Mouse (Mus musculus) ES-E14 (cell line): ENCODE measurements around the gene H2-Ke6. TPM values are rescaled to one million over a fixed set of nuclear protein-coding genes. Genes with fewer than 3 reads are reported as not detected.
"Not testable (repeated sequence)": the region's sequence is repeated elsewhere in the genome, so short reads cannot be mapped to it uniquely, and the experiment has no call there.

ENCODE experiments used
- DNase-seq: peaks from one replicate; pipeline ENCODE4 v3.0.0-alpha.2; 2013; ENCODE audit warnings: low read depth, low spot score
- H3K27ac ChIP-seq: 2 replicates; pipeline ENCODE4 v1.5.1; 2012; ENCODE audit warnings: low read depth, mild to moderate bottlenecking, low read length, moderate library complexity, mixed read lengths; ENCODE audit not compliant: poor library complexity, insufficient read depth, severe bottlenecking
- H3K36me3 ChIP-seq: 2 replicates; pipeline ENCODE4 v1.6.1; 2012; ENCODE audit warnings: mild to moderate bottlenecking, low read length, moderate library complexity, mixed read lengths; ENCODE audit not compliant: control insufficient read depth, poor library complexity, insufficient read depth, severe bottlenecking
- H3K4me1 ChIP-seq, 2 experiments: fragments of 150-350 bp in 1 of 2; sonication (generic) in 1 of 2; 2 replicates each; pipeline ENCODE4 v1.6.1; 2012; ENCODE audit warnings: low read length in 2 of 2, mild to moderate bottlenecking in 1 of 2, mixed read lengths in 1 of 2; ENCODE audit not compliant: control insufficient read depth in 2 of 2, insufficient read depth in 2 of 2, poor library complexity in 1 of 2
- H3K4me3 ChIP-seq, 2 experiments: fragments of 150-350 bp in 1 of 2; sonication (generic) in 1 of 2; 2 replicates each; pipeline ENCODE4 v1.5.1; 2012; ENCODE audit warnings: low read length in 2 of 2, low read depth in 1 of 2, mild to moderate bottlenecking in 1 of 2, mixed read lengths in 1 of 2; ENCODE audit not compliant: insufficient read depth in 1 of 2, poor library complexity in 1 of 2, severe bottlenecking in 1 of 2
- H3K9ac ChIP-seq: 2 replicates; pipeline ENCODE4 v1.6.1; 2012; ENCODE audit warnings: low read depth, mild to moderate bottlenecking, low read length, mixed read lengths; ENCODE audit not compliant: poor library complexity, insufficient read depth, severe bottlenecking
- H3K9me3 ChIP-seq: fragments of 150-350 bp; sonication (generic); 2 replicates; pipeline ENCODE4 v1.6.1; 2012; ENCODE audit warnings: low read depth, mild to moderate bottlenecking, low read length; ENCODE audit not compliant: control insufficient read depth, insufficient read depth
- CHD2 ChIP-seq: IDR thresholded peaks from 2 replicates; pipeline ENCODE4 v1.6.1; 2014; ENCODE audit warnings: mild to moderate bottlenecking, low read depth, low read length, inconsistent platforms
- HCFC1 ChIP-seq: IDR thresholded peaks from 2 replicates; pipeline ENCODE4 v1.6.1; 2012; ENCODE audit warnings: low read length, inconsistent platforms, borderline replicate concordance; ENCODE audit not compliant: insufficient read depth
- MAFK ChIP-seq: IDR thresholded peaks from 2 replicates; pipeline ENCODE4 v1.6.1; 2014; ENCODE audit warnings: mild to moderate bottlenecking, low read depth, low read length, inconsistent platforms; ENCODE audit not compliant: insufficient read depth
- ZC3H11A ChIP-seq: IDR thresholded peaks from 2 replicates; pipeline ENCODE4 v1.6.1; 2012; ENCODE audit warnings: low read depth, mild to moderate bottlenecking, inconsistent platforms, low read length, borderline replicate concordance
- ZNF384 ChIP-seq: IDR thresholded peaks from 2 replicates; pipeline ENCODE4 v1.6.1; 2012; ENCODE audit warnings: low read depth, low read length, inconsistent platforms
- in situ Hi-C, 2 experiments: fragments of 600-800 bp; cut with MboI; formaldehyde crosslinking; loops; one replicate each; pipeline ENCODE4 v1.15.1; 2025; ENCODE audit warnings: low sequenced_read_pairs in 2 of 2, inconsistent platforms in 1 of 2; ENCODE audit not compliant: unreplicated experiment in 2 of 2
- total RNA-seq: library from RNA; depleted of rRNA; stranded (reverse); fragments of 300-350 nt; gene quantifications from 2 replicates; pipeline ENCODE4 v1.2.3, GENCODE M21; 2012

Gene H2-Ke6
- total RNA-seq, 1 experiment, result 15.5 TPM

DNA sequence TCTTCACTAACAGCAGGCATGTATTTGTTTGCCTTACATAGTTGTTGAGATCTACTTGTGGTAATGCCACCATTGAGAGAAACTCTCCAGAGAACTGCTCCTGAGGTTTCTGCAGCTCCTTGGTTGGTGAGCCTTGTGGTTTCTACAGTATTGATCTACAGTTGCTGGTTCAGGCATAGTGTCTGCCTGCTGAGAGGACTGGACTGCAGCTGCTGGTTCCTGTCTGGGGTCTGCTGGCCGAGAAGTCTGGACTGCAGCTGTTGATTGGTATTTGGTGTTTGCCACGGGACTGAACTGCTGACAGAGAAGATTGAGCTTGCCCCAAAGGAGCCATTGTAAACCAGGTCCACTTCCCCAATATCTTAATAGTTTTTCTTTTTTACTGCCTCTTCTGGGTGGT lies 21.3 kb downstream of the H2-Ke6 start:
- DNase-seq, result no peak
- in situ Hi-C loops, result no loop called here
- TF ChIP-seq ZC3H11A, result no peak
- no peak for TF ChIP-seq CHD2
- no peak for TF ChIP-seq MAFK
- no peak for TF ChIP-seq ZNF384
- TF ChIP-seq HCFC1, result no peak
- Histone ChIP-seq H3K36me3 (no peaks in the 10 kb centered on the region), H3K27ac (no peak overlapping the region), H3K4me3 (no peak overlapping the region), H3K4me1 (no peaks in the 10 kb centered on the region), H3K9ac (no peak overlapping the region), H3K9me3 (no peaks in the 10 kb centered on the region)

DNA sequence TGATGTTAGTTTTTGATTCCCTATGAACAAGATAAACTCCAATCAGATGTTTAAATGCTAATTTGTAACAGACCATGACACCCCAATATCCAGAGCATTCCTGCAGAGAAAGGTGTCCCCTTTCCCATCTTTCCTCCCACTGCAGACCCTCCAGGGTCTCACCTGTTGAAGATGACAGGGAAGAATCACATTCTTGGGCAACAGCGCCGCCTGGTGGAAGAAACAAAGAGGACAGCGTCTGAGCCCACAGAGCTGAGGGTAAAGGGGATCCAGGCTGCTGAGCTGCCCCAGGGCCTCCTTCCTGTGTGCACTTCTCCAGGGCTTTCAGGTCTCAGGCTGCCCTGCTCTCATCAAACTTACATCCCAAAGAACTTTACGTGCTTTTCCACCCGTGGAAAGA lies 24.4 kb downstream of the H2-Ke6 start:
- H3K4me3 ChIP-seq, result peak overlapping the region in 1 of 2 experiments; percentile 15; a peak in 1 of 4 replicates
- in situ Hi-C loops, result no loop called here
- H3K27ac ChIP-seq, result no peak overlapping the region
- no peaks in the 10 kb centered on the region for H3K36me3 ChIP-seq
- no peak for TF ChIP-seq ZNF384
- TF ChIP-seq ZC3H11A, result no peak
- TF ChIP-seq HCFC1, result no peak
- no peak for TF ChIP-seq MAFK
- no peak for TF ChIP-seq CHD2
- peak; percentile 47 for DNase-seq
- no peak overlapping the region for H3K9ac ChIP-seq
- no peaks in the 10 kb centered on the region for H3K9me3 ChIP-seq
- no peaks in the 10 kb centered on the region for H3K4me1 ChIP-seq

DNA sequence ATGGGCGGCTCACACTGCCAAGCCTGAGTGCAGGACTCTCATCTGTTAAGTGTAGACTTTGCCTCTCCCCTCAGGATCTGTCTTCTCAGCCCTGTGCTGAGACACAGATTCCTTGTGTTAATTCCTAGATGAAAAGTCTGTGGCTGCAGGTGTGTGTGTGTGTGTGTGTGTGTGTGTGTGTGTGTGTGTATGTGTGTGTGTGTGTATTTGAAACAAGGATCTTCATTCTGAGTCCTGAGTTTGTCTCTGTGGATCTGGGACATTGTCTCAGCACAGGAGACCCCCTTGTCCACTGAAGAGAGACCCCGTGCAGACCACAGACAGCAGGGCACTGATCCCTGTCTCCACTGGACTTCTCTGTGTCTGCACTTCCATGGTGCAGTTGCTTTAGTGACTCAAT lies 27.1 kb downstream of the H2-Ke6 start:
- in situ Hi-C loops, H3K4me1 ChIP-seq, H3K9me3 ChIP-seq, H3K9ac ChIP-seq, H3K27ac ChIP-seq, DNase-seq, H3K36me3 ChIP-seq, H3K4me3 ChIP-seq: not testable (repeated sequence)

DNA sequence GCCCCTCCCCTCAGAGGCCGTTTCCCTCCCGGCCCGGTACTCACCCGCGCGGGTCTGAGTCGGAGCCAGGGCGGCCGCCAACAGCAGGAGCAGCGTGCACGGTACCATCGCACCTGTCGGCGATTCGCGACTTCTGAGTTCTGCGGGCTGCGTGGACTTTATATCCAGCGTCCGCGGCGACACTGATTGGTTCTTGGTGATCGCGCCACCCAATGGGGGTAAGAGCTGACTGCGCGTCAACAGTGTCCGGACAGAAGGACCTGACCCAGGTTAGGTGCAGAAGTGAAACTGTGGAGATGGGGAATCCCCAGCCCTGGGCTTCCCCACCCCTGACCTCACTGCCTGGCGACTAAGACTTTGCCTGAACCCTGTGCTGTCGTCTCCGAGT lies 27.7 kb downstream of the H2-Ke6 start, which contains the start of gene H2-K1:
Gene H2-K1 (minus strand): TSS at position 198 of the 388 bp plus-strand sequence.
- Histone ChIP-seq H3K27ac (no peak within 1 kb of the TSS), H3K4me3 (peak within 1 kb of the TSS; percentile 59 to 69), H3K4me1 (no peaks in the 10 kb centered on the region), H3K9ac (peak within 1 kb of the TSS; percentile 69), H3K9me3 (no peaks in the 10 kb centered on the region), H3K36me3 (peaks cover 3% of the 10 kb centered on the region; the same call in 1 of the 2 replicates)
- TF ChIP-seq HCFC1 (no peak), CHD2 (peak; percentile 84)
- DNase-seq, result peak; percentile 60
- in situ Hi-C loops, result no loop called here

- in situ Hi-C loops, result no loop called here
- H3K9ac ChIP-seq, result peak overlapping the region; percentile 69
- H3K27ac ChIP-seq, result no peak overlapping the region
- no peak for DNase-seq
- H3K4me1 ChIP-seq, result no peaks in the 10 kb centered on the region
- no peaks in the 10 kb centered on the region for H3K9me3 ChIP-seq
- H3K4me3 ChIP-seq, result peak overlapping the region; percentile 59 to 69
- peaks cover 3% of the 10 kb centered on the region; the same call in 1 of the 2 replicates for H3K36me3 ChIP-seq
- TF ChIP-seq CHD2 (no peak), ZNF384 (no peak), ZC3H11A (no peak), MAFK (no peak), HCFC1 (no peak)
These were observed 28.3 kb downstream of the H2-Ke6 start for GRCm38 (mm10) chr17:33999341-34000149.
